Mouse (Mus musculus) cortical plate, adult 2 months (tissue): ENCODE measurements at regions not wholly inside any gene's neighbourhood (a gene's known extent, or its start where the extent isn't known, plus 50 kb on each side); places are given as distances from the start of the nearest gene placed in this dataset.

Experiments used
- H3K27ac ChIP-seq: fragments of 200-500 bp; 2 replicates; pipeline ENCODE4 v1.5.1; 2012; ENCODE audit warnings: low read length, control low read depth, inconsistent platforms; ENCODE audit not compliant: insufficient read depth
- H3K4me1 ChIP-seq: fragments of 200-500 bp; 2 replicates; pipeline ENCODE4 v1.6.1; 2011; ENCODE audit warnings: low read length; ENCODE audit not compliant: control insufficient read depth, insufficient read depth
- H3K4me3 ChIP-seq: fragments of 200-500 bp; 2 replicates; pipeline ENCODE4 v1.5.1; 2011; ENCODE audit warnings: mild to moderate bottlenecking, low read length, control low read depth; ENCODE audit not compliant: insufficient read depth
- CTCF ChIP-seq: fragments of 200-500 bp; IDR thresholded peaks from 2 replicates; pipeline ENCODE4 v1.5.1; 2011; ENCODE audit warnings: mild to moderate bottlenecking, control low read depth, low read length; ENCODE audit not compliant: insufficient read depth; ENCODE audit errors: extremely low read depth
- POLR2A ChIP-seq: fragments of 200-500 bp; IDR thresholded peaks from 2 replicates; pipeline ENCODE4 v1.6.1; 2011; ENCODE audit warnings: mild to moderate bottlenecking, low read length, control low read depth; ENCODE audit not compliant: insufficient read depth; ENCODE audit errors: extremely low read depth

- no peaks in the 10 kb centered on the region for H3K4me1 ChIP-seq
- TF ChIP-seq CTCF (no peak), POLR2A (no peak)
- H3K4me3 ChIP-seq = no peak overlapping the region
- no peak overlapping the region for H3K27ac ChIP-seq
Observed at GRCm38 (mm10) chr9:102782926-102783850, 51.5 kb upstream of the Ryk start.

GRCm38 (mm10) chr9:102784329-102785026 lies 50.2 kb upstream of the Ryk start:
- peak; percentile 91 for TF ChIP-seq CTCF
- no peak for TF ChIP-seq POLR2A
- Histone ChIP-seq H3K27ac (no peak overlapping the region), H3K4me1 (no peaks in the 10 kb centered on the region), H3K4me3 (no peak overlapping the region)
